Mouse (Mus musculus) liver, adult 2 months (tissue): ENCODE measurements around the gene Hspa4l. TPM values are rescaled to one million over a fixed set of nuclear protein-coding genes. Genes with fewer than 3 reads are reported as not detected.

ENCODE experiments used
- DNase-seq: peaks from one replicate; pipeline ENCODE4 v3.0.0-alpha.2; 2011; ENCODE audit warnings: low read depth, low spot score; ENCODE audit errors: extremely low read depth
- H3K27ac ChIP-seq: fragments of 200-500 bp; replicated peaks from 2 replicates; pipeline ENCODE4 v1.5.1; 2012; ENCODE audit warnings: low read depth, mild to moderate bottlenecking, control low read depth, inconsistent platforms, low read length; ENCODE audit not compliant: insufficient read depth
- H3K27me3 ChIP-seq: fragments of 200-500 bp; 2 replicates; pipeline ENCODE4 v1.6.1; 2012; ENCODE audit warnings: mild to moderate bottlenecking, moderate library complexity, low read length, inconsistent platforms; ENCODE audit not compliant: control insufficient read depth, insufficient read depth
- H3K36me3 ChIP-seq: fragments of 200-500 bp; 2 replicates; pipeline ENCODE4 v1.6.1; 2012; ENCODE audit warnings: low read length, inconsistent platforms; ENCODE audit not compliant: control insufficient read depth, insufficient read depth
- H3K4me1 ChIP-seq: fragments of 200-500 bp; 2 replicates; pipeline ENCODE4 v1.6.1; 2011; ENCODE audit warnings: low read length; ENCODE audit not compliant: control insufficient read depth, insufficient read depth
- H3K4me3 ChIP-seq: fragments of 200-500 bp; 2 replicates; pipeline ENCODE4 v1.5.1; 2011; ENCODE audit warnings: low read depth, mild to moderate bottlenecking, control low read depth, low read length, moderate library complexity; ENCODE audit not compliant: insufficient read depth
- H3K79me2 ChIP-seq: fragments of 200-500 bp; 2 replicates; pipeline ENCODE4 v1.6.1; 2012; ENCODE audit warnings: inconsistent platforms, mild to moderate bottlenecking, low read length, moderate library complexity; ENCODE audit not compliant: control insufficient read depth, insufficient read depth
- H3K9ac ChIP-seq: fragments of 200-500 bp; 2 replicates; pipeline ENCODE4 v1.6.1; 2012; ENCODE audit warnings: low read depth, mild to moderate bottlenecking, control low read depth, inconsistent platforms, low read length
- CTCF ChIP-seq: fragments of 200-500 bp; IDR thresholded peaks from 2 replicates; pipeline ENCODE4 v1.5.1; 2011; ENCODE audit warnings: low read depth, low read length, control low read depth
- POLR2A ChIP-seq: fragments of 200-500 bp; IDR thresholded peaks from 2 replicates; pipeline ENCODE4 v1.6.1; 2011; ENCODE audit warnings: low read length, control low read depth; ENCODE audit not compliant: insufficient read depth; ENCODE audit errors: extremely low read depth
- WGBS: fragments of 180-500 bp; shearing (Covaris S2); methylation state at CpG from one replicate; pipeline ENCODE4 v1.1.7; 2018; 5-methylcytosine and 5-hydroxymethylcytosine counted together
- polyA plus RNA-seq: library from polyadenylated mRNA; depleted of rRNA; stranded (reverse); fragments of >200 nt; gene quantifications from 2 replicates; pipeline ENCODE4 v1.2.3, GENCODE M21; 2012
- total RNA-seq: library from RNA; depleted of rRNA; stranded (reverse); fragments of >200 nt; gene quantifications from 2 replicates; pipeline ENCODE4 v1.2.3, GENCODE M21; 2014

The Hspa4l gene
- total and polyA plus RNA-seq, 2 experiments, result 6.9 to 10.3 TPM

DNA sequence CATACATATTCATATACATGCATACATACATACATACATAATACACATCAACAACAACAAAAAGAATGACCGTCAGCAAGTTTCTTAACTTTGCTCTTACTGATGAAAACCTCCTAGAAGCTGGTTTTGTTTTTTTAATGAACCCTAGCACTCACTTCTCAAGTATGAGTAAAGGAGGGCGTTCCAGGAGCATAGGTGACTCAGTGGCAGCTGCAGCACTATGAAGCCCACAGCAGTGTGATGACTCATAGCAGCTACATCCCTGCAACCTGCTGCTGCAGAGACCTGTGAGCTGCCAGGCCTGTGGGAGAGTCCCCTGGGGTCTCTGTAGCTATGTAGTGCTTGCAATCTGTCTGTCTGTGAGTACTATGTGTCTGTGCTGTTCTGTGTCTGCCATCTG is 17.0 kb downstream of the Hspa4l start:
- H3K79me2 ChIP-seq, result no peaks in the 10 kb centered on the region
- no peak for DNase-seq
- TF ChIP-seq POLR2A (no peak), CTCF (no peak)
- no peak overlapping the region for H3K27ac ChIP-seq
- no peak overlapping the region for H3K4me3 ChIP-seq
- H3K4me1 ChIP-seq, result peaks cover 2% of the 10 kb centered on the region; the same call in 1 of the 2 replicates
- WGBS, result 95% methylated on average over 2 of the region's 2 CpGs
- no peaks in the 10 kb centered on the region for H3K27me3 ChIP-seq
- no peak overlapping the region for H3K9ac ChIP-seq
- peaks cover 31% of the 10 kb centered on the region for H3K36me3 ChIP-seq

DNA sequence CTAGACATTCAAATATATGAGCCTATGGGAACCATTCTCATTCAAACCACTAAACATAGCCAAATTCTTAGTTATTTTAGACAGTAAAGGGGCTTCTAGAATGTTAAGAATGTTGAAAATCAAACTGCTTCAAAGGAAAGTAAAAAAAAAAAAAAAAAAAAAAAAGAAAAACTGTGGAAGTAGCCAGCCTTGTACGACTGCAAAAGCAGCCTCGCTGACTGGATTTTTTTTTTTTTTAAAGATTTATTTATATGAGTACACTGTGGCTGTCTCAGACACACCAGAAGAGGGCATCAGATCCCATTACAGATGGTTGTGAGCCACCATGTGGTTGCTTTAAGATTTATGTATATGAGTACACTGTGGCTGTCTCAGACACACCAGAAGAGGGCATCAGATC is 49.5 kb downstream of the Hspa4l start:
- no peaks in the 10 kb centered on the region for H3K27me3 ChIP-seq
- 86% methylated on average over 2 of the region's 2 CpGs for WGBS
- H3K9ac ChIP-seq, result no peak overlapping the region
- H3K79me2 ChIP-seq, result no peaks in the 10 kb centered on the region
- no peak overlapping the region for H3K4me3 ChIP-seq
- DNase-seq, result no peak
- H3K4me1 ChIP-seq, result no peaks in the 10 kb centered on the region
- TF ChIP-seq CTCF, result no peak
- no peak for TF ChIP-seq POLR2A
- H3K36me3 ChIP-seq, result peaks cover 8% of the 10 kb centered on the region; the same call in 1 of the 2 replicates
- no peak overlapping the region for H3K27ac ChIP-seq

DNA sequence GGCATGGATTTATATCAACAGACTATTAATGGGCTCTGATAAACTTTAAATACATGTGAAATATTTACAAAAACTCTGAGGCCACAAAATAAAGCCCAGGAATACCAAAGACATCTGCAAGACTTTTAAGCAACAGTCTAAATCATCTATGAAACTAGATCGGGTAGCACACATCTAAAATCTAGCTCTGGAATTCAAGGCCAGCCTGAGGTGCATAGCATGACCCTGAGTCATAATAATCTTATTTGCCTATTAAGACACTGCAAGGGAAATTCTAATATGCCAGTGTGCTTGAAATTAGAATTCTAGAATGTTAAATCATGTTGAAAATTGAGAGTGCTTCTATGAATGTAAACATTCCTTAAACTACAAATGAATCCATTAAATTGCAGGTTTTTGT is 53.8 kb downstream of the Hspa4l start:
- Histone ChIP-seq H3K27ac (no peak overlapping the region), H3K4me3 (no peak overlapping the region), H3K27me3 (no peaks in the 10 kb centered on the region), H3K79me2 (no peaks in the 10 kb centered on the region), H3K9ac (no peak overlapping the region), H3K4me1 (no peaks in the 10 kb centered on the region), H3K36me3 (no peaks in the 10 kb centered on the region)
- 71% methylated on average over 1 of the region's 1 CpGs for WGBS
- no peak for DNase-seq
- TF ChIP-seq POLR2A (no peak), CTCF (no peak)

DNA sequence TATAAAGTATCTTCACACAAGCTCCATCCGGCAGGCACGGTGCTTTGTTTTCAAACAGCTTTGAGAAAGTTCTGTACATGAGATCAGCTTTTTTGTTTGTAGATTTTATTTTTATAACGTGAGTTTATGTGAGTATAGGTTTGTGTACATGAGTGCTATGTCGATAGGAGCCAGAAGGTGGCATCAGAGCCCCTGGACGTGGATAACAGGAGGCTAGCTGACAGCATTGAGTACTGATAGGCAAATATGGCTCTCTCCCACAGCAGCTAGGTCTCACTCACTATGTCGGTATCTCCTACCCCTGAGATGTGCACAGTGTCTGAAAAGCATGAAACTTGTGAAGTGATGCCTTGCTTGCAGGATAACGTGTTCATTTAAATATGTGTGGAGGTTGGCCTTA is 54.2 kb downstream of the Hspa4l start:
- no peak overlapping the region for H3K9ac ChIP-seq
- peak; percentile 57 for DNase-seq
- 42% methylated on average over 7 of the region's 7 CpGs for WGBS
- H3K27me3 ChIP-seq, result no peaks in the 10 kb centered on the region
- no peak overlapping the region for H3K27ac ChIP-seq
- no peaks in the 10 kb centered on the region for H3K36me3 ChIP-seq
- no peaks in the 10 kb centered on the region for H3K4me1 ChIP-seq
- H3K79me2 ChIP-seq, result no peaks in the 10 kb centered on the region
- TF ChIP-seq CTCF, result peak; percentile 66
- TF ChIP-seq POLR2A, result no peak
- H3K4me3 ChIP-seq, result no peak overlapping the region

DNA sequence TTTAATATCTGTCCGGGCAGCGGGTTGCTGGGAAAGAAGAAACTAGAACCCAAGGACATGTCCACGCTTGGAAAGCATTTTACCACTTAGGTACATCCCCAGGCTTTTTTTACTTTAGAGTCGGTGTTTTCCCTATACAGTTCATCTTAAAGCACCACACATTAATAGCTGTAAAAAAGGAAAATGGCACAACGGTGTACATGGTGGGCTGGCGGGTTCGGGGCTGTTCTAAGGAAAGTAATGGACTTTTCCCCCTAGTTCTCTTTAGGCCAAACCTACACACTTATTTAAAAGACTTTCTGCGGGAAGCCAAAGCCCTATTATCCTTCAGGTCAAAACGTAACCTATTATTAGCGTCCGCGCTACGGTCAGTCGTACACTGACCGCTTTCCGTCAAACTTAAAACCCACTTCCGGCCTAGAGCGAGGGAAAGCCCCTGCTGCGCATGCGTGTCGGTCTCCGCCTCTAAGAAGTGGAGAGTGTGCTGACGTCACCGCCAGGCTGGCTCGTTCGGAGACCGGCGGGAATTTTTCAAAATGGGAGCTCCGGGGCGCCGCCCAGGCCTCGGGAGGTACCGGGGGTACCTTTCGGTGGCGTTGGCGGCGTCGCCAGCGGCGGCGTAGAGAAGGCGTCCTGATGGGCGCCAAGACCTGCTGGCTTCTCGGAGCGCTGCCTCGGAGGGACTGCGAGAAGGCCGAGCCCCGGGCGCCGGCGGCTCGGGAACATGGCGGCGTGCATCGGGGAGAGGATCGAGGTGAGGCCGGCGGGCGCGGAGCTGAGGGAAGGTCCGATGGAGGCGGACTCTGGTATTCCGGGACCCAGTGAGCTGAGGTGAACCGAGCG is 55.5 kb downstream of the Hspa4l start, which contains the start of gene Plk4:
Gene Plk4, plus strand, starts transcription at position 490 of the 843 bp plus-strand sequence.
- 0 out of 2 replicates have a peak within 1 kb of the TSS, but pooled peaks have one; percentile 1 for H3K27ac ChIP-seq
- DNase-seq, result peak; percentile 86
- no peaks in the 10 kb centered on the region for H3K79me2 ChIP-seq
- peak within 1 kb of the TSS; percentile 67 for H3K9ac ChIP-seq
- H3K4me3 ChIP-seq, result peak within 1 kb of the TSS; percentile 86
- no peak for TF ChIP-seq CTCF
- TF ChIP-seq POLR2A, result 0 out of 2 replicates have a peak, but pooled peaks have one; percentile 17
- 2% methylated on average over 66 of the region's 66 CpGs for WGBS
- no peaks in the 10 kb centered on the region for H3K27me3 ChIP-seq
- no peaks in the 10 kb centered on the region for H3K36me3 ChIP-seq
- no peaks in the 10 kb centered on the region for H3K4me1 ChIP-seq

DNA sequence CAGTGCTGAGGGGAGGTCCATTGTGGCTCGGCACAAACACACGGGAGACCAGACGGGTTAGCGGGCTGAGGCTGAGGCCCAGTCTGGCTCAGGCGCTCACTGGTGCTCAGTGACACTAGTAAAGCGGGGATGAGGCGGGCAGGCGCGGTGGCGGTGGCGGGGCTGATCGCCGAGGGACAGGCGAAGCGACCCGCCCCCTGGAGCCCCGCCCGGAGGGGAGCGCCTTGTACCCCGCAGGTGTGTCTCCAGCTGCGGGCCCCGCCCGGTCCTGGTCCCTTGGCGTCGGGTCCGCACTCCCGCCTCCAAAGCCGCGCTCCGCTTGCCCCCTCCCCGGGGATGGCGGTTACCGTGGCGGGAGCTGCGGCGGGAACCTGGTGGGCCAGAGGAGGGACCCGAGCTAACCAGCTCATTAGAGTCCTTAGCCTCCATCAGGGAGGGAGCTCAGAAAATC is 56.1 kb downstream of the Hspa4l start:
- no peak for DNase-seq
- no peak overlapping the region for H3K27ac ChIP-seq
- H3K79me2 ChIP-seq, result no peaks in the 10 kb centered on the region
- under 1% methylated on average over 35 of the region's 37 CpGs for WGBS
- H3K9ac ChIP-seq, result peak overlapping the region; percentile 67
- no peaks in the 10 kb centered on the region for H3K4me1 ChIP-seq
- peaks cover 3% of the 10 kb centered on the region; the same call in 1 of the 2 replicates for H3K36me3 ChIP-seq
- peak overlapping the region; percentile 86 for H3K4me3 ChIP-seq
- no peaks in the 10 kb centered on the region for H3K27me3 ChIP-seq
- no peak for TF ChIP-seq POLR2A
- no peak for TF ChIP-seq CTCF
